Mouse (Mus musculus): ENCODE data around the gene Ociad2.

DNA sequence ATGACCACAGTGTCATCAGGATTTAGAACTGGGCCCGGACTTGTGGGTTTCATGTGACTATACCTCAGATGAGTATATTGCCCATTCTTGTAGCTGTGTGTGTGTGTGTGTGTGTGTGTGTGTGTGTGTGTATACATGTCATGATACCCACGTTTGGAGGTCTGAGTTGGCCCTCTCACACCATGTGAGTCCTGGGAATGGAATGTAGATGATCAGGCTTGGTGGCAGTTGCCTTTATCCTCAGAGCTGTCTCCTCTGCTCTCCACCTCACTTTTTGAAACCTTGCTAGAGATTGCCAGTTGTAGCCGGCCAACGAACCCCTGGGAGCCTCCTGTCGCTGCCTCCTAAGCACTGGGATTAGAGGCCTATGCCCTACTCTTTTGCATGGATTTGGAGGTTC, 31.8 kb upstream of the Ociad2 start:
- TF ChIP-seq CTCF (IDR thresholded peaks at IDR 0.05; ENCODE audit: low read depth) = no peak
- no peak for TF ChIP-seq EP300 (IDR thresholded peaks at IDR 0.05; ENCODE audit: low read depth)
